Mouse (Mus musculus) G1E-ER4 (cell line): ENCODE measurements around the gene Odf4. TPM values are rescaled to one million over a fixed set of nuclear protein-coding genes. Genes with fewer than 3 reads are reported as not detected.

ENCODE experiments used
- GATA1 ChIP-seq: IDR thresholded peaks from one replicate; pipeline ENCODE4 v1.8.0; 2012; ENCODE audit warnings: low read length, inconsistent platforms
- polyA plus RNA-seq: library from polyadenylated mRNA; stranded (reverse); fragments of >175 nt; gene quantifications from 2 replicates; pipeline ENCODE4 v1.2.3, GENCODE M21; 2012

Gene Odf4
- polyA plus RNA-seq, 1 experiment = not detected

DNA sequence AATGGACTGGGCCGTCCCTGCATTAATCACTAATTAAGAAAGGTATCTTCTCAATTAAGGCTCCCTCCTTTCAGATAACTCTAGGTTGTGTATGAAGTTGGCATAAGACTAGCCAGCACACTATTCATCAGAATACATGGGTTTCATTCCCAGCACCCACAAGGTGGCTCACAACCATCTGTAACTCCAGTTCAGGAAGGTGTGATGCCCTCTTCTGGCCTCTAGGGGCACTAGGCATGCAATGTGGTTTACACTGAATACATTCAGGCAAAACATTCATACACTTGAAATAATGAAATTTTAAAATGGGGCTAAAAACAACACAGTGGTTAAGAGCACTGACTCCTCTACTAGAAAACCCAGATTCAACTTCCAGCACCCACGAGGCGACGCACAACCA is 29.8 kb downstream of the Odf4 start:
- no peak for TF ChIP-seq GATA1

DNA sequence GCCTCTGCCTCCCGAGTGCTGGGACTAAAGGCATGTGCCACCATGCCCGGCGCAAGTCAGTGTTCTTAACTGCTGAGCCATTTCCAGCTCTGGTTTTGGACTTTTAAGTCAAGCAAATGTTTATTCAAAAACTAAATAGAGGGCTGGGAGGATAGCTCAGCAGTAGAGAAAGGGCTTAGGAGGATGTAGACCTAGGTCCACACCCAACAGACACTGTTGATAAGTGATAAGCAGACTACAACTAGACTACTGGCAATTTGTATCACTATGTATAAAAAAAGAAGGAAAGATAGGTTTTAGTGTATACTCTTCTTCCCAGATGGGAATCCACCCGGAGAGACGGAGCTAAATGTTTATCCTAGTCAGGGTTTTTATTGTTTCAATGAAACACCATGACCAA is 30.6 kb downstream of the Odf4 start:
- no peak for TF ChIP-seq GATA1

DNA sequence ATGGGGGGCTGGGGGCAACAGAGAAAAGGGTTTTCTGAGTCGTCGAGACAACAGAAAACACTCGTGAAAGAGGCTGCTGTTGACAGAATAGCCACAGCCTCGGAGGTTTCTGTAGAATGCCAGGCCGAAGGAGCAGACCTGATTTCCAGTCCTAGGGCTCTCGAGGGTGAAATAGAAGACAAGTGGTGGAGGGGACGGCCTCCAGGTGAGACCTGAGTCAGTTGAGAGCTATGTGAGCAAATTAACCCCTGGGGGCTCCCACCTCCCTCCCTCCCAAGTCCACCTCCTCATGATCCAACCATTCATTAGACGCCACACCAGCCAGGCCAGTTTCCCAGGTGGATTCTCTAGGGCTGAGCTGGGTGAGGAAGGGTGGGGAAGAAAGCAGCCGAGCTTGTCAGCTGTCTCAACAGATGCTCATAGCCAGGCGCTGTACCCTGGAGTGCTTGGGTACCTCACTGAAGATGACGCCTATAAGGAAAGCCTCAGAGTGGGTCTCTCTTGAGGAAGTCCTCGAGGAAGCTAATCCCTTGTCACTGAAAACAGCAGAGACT is 32.9 kb downstream of the Odf4 start:
- TF ChIP-seq GATA1 = no peak

DNA sequence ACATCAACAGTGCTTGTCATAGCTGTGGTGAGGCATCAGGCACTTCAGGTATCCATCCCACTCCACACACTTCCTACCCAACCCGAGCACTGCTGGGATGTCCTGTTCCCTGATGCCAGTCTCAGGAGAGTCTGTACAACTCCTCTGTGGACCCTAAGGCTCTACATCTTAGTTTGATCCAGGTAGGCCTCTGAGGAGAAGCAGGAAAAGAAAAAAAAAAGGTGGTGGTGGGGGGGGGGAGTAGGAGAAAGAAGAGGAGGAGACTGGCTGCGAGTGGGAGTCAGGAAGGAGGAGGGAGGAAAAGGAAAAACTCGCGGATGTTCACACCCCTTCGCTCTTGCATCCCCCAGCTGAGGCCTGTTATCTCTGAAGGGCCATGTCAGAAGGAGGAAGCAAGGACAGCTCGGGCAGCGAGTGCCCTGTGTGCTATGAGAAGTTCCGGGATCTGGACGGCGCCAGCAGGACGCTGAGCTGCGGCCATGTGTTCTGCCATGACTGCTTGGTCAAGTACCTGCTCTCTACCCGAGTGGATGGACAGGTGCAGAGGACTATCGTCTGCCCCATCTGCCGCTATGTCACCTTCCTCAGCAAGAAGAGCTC is 34.5 kb downstream of the Odf4 start:
- no peak for TF ChIP-seq GATA1

DNA sequence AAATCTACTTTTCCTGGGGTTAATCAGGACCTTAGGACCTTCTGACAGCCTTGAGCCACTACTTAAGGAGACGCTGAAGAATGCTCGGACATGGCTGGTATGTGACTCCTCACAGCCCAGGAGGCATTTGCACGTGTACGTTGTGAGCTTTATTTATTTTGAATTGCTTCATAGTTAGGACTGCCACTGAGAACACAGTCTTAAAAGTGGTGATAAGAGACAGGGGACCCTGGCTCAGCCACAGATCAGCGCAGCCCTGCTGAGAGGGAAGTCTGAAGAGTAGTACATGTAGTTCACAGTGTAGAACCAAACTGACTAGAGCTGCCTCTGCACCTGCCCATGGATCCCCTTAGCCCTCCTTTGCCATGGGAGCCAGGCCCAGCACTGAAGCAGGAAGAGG is 35.1 kb downstream of the Odf4 start:
- no peak for TF ChIP-seq GATA1

DNA sequence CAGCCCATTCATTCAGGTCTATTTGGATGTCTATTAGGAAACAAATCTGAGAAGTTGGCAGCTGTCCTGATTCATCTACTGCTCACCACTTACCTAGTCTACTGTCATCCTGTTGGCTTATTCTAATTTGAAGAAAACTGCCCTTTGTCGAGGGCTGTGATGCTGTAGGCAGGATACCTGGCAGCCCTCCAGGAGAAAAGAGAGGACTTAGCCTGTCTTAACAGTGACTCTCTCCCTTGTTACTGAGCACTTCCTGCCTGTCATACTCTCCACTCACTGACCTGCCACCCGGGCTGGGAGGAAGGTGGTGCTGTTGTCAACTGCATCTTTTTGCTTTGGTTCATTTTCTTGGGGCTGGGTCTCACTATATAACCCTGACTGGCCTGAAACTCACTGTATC is 36.3 kb downstream of the Odf4 start:
- no peak for TF ChIP-seq GATA1

DNA sequence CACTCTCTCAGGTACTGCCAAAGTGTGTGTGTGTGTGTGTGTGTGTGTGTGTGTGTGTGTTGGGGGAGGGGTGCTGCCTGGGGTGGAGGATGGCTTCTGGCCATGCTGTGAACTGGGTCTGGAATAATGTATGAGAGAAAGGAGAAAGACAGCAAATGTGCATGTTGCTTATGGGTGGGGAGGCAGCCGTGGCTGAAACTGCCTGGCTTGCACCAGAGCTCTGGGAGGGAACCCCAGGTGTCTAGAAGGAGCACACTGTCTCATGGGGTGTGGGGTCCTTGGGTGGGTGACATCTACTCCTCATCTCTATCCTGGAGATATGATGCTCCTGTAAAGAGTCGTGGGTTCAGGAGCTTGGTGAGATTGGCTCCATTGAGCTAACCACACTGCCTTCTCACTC is 38.2 kb downstream of the Odf4 start:
- no peak for TF ChIP-seq GATA1

DNA sequence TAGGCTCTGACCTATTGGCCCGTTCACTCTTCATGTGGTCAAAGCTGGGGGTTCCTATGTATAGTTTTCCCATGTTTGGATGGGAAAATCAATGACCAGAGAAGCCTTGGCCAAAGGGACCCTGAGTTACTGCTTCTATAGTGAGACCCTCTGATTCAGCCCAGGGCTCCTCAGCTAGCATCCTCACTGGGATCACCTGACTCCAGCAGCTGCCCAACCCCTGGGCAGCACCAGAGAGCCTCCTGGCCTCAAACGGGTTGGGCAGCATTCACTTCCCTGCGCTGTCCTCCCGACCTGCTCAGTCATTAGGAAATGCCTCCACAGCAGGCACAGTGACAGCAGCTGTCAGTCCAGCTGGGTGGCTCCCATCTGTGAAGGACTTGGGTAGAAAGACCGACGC is 38.6 kb downstream of the Odf4 start, which contains the start of gene Rnf222:
Gene Rnf222 (plus strand): TSS at position 301 of the 400 bp plus-strand sequence.
- no peak for TF ChIP-seq GATA1

DNA sequence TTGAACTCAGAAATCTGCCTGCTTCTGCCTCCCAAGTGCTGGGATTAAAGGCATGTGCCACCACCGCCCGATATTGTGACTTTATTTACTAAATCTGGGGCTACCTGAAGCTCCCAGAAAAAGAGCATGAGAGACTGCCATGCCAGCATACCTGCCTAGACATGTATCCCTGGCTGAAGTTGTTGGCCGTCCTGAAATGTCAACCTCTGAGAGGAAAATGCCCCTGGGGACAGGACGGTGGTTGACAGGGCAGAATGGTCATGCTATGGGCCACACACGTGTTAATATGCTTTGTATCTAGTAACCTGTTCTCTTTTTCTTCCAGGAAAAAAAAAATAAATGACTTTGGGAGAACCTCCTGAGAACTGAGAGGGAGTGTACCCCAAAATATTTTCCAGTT is 40.8 kb downstream of the Odf4 start:
- TF ChIP-seq GATA1 = no peak

DNA sequence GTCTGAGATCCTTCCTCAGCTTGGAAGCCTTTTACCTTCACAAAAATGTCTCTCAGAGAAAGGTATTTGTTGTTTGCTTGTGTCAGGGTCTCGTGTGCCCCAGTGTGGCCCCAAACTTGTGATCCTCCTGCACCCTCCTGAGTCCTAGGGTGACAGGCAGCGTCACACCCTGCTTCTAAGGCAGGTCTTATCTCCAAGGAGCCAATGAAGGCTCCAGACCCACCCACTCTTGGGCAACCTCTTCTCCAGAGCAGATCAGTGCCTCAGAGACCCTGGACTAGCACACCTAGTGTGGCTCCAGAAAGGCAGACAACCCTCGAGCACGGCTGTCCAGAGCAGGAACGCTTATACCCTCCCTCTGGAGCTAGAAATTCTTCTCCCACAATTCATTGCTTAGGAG is 42.5 kb downstream of the Odf4 start:
- TF ChIP-seq GATA1 = no peak

DNA sequence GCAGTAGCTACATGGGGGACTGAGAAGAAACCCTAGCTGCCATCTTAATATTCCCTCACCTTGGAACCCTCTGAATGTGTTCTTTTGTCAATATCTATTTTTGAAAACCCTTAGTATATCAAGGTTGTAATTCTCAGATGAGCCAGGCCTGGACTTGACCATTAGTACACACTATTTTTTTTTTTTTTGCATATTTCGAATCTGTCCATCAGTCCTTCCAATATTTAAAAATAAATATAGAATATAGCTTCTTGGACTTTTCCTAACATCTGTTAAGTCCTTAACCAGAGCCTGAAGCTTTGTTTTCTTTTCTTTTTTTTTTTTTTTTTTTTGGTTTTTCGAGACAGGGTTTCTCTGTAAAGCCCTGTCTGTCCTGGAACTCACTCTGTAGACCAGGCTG is 43.0 kb downstream of the Odf4 start:
- TF ChIP-seq GATA1 = no peak

DNA sequence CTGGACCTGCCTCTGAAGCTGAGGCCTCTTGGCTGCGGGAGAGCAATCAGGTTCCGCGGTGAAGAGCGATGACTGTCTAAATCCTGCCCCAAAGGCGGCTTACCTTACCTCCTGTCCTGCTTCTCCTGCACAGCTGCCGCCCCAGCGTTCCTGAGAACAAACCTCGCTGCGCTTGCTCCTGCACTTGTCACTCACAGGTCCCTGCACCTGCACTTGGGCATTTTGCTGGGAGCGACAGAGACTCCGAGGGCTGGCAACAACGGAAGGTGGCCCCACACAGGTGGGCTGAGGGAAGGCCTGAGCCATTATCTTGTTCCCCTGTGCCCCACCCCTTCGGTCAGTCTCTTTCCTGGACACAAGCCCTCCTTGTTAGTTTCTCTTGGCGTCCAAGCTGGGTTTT is 44.8 kb downstream of the Odf4 start:
- TF ChIP-seq GATA1 = no peak

DNA sequence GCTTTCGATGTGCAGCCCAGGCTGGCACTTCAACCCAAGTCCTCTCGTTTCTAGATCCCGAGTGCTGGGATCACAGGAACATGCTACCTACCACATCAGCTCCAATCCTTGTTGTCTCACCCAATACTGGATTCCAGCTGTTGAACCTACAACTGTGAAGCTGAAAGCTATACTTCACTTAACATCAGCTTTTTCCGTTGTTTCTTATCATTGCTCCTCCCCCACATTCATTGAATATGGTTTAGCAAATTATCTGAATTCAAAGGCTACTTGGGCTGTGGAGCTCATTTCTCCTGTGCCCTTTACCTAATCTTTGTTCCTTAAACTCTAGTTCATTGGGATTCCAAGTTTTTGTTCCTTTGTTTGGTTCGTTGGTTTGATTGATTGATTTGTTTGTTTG is 48.1 kb downstream of the Odf4 start:
- no peak for TF ChIP-seq GATA1

DNA sequence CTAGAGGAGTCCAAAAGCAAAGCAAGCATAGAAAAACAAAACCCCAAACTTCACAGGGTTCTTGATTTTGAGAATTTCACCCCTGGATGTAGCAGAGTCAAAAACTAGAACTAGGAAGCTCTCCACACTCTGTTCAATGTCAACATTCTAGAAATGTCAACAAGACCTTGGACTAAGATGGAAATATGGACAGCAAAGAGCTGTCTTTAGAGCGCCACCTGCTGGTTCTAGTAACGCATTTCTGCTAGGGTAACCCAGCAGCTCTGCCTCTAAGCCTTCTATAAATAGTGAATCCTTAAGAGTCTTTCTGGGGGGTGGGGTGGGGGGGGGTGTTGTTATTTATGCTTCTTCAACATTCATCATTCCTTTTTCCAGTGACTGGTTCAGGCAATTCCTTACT is 52.0 kb downstream of the Odf4 start:
- no peak for TF ChIP-seq GATA1

Other genes with a start within 250 kb of the Odf4 start
- not detected in 2 replicates for gene Myh10, start 235.5 kb downstream of the Odf4 start, polyA plus RNA-seq
- gene Ndel1, start 55.2 kb downstream of the Odf4 start, polyA plus RNA-seq = 29.4 and 40.1 TPM in 2 replicates
- gene Rnf222, start 38.5 kb downstream of the Odf4 start, polyA plus RNA-seq = not detected in 2 replicates
- 180 and 197 TPM in 2 replicates for gene Rpl26, start 25.5 kb downstream of the Odf4 start, polyA plus RNA-seq
- not detected in 2 replicates for gene Arhgef15, start 30.4 kb upstream of the Odf4 start, polyA plus RNA-seq
- gene Slc25a35, start 41.0 kb upstream of the Odf4 start, polyA plus RNA-seq = 1.2 and 1.5 TPM in 2 replicates
- gene Rangrf, start 48.1 kb upstream of the Odf4 start, polyA plus RNA-seq = 11.1 and 12.8 TPM in 2 replicates
- 31.5 and 37.6 TPM in 2 replicates for gene Pfas, start 81.4 kb upstream of the Odf4 start, polyA plus RNA-seq
- 39.7 and 70.1 TPM in 2 replicates for gene Ctc1, start 88.8 kb upstream of the Odf4 start, polyA plus RNA-seq
- gene Aurkb, start 118.6 kb upstream of the Odf4 start, polyA plus RNA-seq = 217 and 345 TPM in 2 replicates
- gene Borcs6, start 132.6 kb upstream of the Odf4 start, polyA plus RNA-seq = 20.5 and 25.2 TPM in 2 replicates
- gene Tmem107, start 143.7 kb upstream of the Odf4 start, polyA plus RNA-seq = 55.6 and 63.5 TPM in 2 replicates
- 32.2 and 39.6 TPM in 2 replicates for gene Vamp2, start 161.4 kb upstream of the Odf4 start, polyA plus RNA-seq
- gene Per1, start 168.1 kb upstream of the Odf4 start, polyA plus RNA-seq = 25.0 and 26.2 TPM in 2 replicates
- gene Hes7, start 193.3 kb upstream of the Odf4 start, polyA plus RNA-seq = 0.80 and 1.4 TPM in 2 replicates
- gene 9130213A22Rik, start 195.5 kb upstream of the Odf4 start, polyA plus RNA-seq = 0.09 and 0.10 TPM in 2 replicates
- gene Aloxe3, start 198.8 kb upstream of the Odf4 start, polyA plus RNA-seq = not detected in 2 replicates
- gene Alox12b, start 229.9 kb upstream of the Odf4 start, polyA plus RNA-seq = not detected in 2 replicates